Mouse (Mus musculus): ENCODE measurements around the gene Mcur1.
A peak's percentile ranks its signal among the peaks of the same experiment; 100 is the strongest.

Gene Mcur1

GRCm38 (mm10) chr13:43559711-43560457 lies at the start of gene Mcur1:
Gene Mcur1 (minus strand): TSS chr13:43560191.
- peak; percentile 95 for DNase-seq

DNA sequence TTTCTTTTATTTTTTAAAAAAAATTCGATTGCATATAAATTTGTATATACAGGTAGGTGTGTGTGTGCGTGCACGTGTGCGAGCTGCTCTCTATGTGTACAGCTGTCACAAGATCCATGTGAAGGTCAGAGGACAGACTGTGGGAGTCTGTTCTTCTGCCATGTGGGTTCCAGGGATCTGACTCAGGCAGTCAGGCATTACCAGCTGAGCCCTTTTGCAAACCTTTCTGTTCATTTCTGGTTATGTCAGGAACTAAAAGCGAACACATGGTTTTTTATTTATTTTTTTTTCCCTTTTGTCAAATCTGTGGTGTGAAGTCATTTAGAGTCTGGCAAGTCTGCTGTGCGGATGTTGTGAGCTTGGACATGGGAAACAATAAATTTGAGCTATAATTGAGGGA lies 48.9 kb upstream of the Mcur1 start:
- no peak for DNase-seq

DNA sequence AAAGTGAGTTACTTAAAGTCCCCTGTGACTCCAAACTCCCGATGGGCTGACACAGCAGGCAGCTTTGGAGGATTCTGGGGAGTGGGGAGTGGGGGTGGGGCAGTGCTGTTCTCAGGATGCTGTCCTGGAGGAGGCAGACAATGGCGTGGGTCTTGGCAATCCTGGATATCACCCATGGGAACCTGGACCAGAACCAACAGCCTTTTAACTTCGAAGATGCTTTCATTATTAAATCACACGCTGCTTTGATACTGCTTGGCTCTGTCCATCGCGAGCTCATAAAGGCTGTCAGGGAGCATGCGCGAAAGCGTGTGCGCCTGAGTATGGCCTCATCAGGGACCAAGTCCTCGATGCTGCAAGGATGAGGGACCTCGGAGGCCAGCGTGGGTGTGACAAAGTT lies 43.1 kb upstream of the Mcur1 start:
- DNase-seq, result no peak

- no peak for DNase-seq
These were observed 42.4 kb upstream of the Mcur1 start for GRCm38 (mm10) chr13:43602440-43602839.

DNA sequence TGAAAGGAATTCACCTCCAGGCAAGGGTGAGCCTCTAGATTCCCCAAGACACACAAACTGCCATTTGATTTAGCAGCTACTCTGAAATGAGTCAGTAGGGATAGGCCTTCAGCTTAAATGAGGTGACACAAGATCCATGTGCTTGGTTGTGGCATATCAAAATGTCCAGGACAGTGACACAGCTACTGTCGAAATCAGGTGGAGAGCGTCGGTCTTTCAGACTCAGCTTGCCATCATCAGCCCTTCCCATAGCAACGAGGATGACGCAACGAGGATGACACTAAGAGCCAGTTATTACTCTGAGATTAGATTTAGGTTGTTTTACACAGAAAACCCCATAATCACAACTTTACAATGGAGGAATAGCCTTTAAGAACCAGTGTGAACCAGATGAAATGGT lies 41.0 kb upstream of the Mcur1 start:
- DNase-seq, result no peak

DNA sequence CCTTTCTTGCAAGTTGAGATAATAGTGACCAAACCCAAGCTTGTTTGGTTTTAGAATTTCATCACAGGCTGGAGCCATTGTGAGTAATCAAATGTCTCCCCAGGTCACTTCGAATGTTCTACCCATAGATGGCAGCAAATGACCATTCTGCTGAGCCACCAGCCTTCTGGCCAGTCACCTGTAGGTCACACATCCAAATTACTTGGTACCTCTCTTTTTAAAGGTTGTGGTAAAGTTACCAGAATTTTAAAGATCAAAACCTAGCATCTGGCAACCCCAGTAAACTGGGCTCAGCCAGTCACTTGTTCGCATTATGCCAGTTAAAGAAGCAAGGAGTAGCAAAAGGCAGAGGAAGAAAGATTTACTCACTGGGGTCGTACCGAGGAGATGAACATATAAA lies 35.9 kb upstream of the Mcur1 start:
- peak; percentile 24 for DNase-seq

- no peak for DNase-seq
These were observed 32.7 kb upstream of the Mcur1 start for GRCm38 (mm10) chr13:43592681-43593068.

DNA sequence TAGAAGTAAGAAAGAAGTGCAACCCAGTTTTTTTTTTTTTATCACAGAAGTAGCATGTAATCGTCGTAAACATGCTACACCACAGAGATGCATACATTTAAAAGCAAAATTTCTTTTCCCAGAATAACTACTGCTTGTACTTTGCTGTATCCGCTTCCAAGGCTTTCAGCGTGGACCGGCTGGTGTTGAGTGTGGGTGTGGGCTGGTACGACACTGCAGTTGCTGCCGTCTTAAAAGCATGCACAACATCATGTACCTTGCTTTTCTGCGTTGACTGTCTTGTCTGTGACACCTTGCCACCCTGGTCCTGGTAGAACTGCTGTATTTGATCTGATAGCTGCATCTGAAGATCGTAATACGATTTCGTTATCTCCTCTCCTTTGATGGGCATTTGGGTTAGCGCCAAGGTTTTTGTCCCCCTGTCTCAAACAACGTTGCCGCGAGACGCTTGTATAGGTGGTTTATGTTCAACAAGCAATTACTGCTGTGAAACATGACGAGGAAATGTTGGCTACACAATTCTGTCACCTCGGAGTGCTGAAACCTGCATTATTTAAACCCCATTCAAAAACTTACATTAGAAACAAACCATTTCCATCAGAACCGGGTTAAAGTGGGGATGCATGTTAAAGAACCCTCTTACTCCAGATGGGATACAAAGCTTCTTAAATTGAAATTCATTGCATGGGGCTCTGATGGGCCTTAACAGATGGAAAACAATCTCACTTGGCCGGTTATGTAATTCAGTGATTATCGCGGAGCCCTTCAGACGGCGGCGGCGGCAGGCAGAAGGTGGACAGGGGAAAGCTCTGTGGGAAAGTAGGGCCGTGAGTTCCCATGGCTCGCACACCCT lies 32.1 kb upstream of the Mcur1 start:
- no peak for DNase-seq

- no peak for DNase-seq
These were observed 28.2 kb upstream of the Mcur1 start for GRCm38 (mm10) chr13:43587844-43588840.

DNA sequence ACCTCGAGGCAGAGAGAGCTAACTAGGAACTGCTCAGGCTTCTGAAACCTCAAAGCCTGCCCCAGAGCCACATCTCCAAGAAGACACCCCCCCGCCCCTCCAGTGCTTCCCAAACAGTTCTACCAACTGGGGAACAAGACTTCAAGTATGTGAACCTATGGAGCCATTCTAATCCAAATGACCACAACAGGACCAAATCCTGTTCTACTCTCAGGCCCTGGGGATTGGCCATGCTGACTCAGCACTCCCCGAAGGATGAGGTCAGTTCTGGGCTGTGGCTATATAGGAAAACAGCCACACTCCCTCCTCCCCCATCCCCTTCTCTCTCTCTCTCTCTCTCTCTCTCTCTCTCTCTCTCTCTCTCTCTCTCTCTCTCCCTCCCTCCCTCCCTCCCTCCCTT lies 27.0 kb upstream of the Mcur1 start:
- no peak for DNase-seq

- DNase-seq, result no peak
These were observed 25.3 kb upstream of the Mcur1 start for GRCm38 (mm10) chr13:43585335-43585734.

GRCm38 (mm10) chr13:43583504-43583903 lies 23.5 kb upstream of the Mcur1 start:
- no peak for DNase-seq

- no peak for DNase-seq
These were observed 23.0 kb upstream of the Mcur1 start for GRCm38 (mm10) chr13:43582961-43583360.

GRCm38 (mm10) chr13:43580661-43581060 lies 20.7 kb upstream of the Mcur1 start:
- DNase-seq, result no peak

- DNase-seq, result no peak
These were observed 19.7 kb upstream of the Mcur1 start for GRCm38 (mm10) chr13:43579740-43580139.

GRCm38 (mm10) chr13:43577766-43578165 lies 17.8 kb upstream of the Mcur1 start:
- no peak for DNase-seq

DNA sequence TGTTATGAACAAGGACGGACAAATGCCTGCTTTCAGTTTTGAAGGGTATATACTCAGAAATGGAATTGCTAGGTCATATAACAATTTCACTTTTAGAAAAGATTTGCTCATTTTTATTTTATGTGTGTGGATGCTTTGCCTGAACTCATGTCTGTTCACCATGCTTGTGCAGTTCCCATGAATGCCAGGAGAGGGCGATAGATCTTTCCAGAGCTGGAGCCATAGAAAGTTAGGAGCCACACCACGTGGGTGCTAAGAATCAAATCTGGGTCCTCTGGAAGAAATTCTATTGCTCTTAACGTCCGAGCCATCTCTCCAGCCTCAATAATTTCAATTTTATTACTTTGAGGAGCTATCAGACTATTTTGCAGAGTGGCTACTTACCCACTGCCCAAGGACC lies 17.3 kb upstream of the Mcur1 start:
- no peak for DNase-seq

GRCm38 (mm10) chr13:43575431-43575830 lies 15.4 kb upstream of the Mcur1 start:
- DNase-seq, result no peak

GRCm38 (mm10) chr13:43573979-43574378 lies 14.0 kb upstream of the Mcur1 start:
- DNase-seq, result no peak

DNA sequence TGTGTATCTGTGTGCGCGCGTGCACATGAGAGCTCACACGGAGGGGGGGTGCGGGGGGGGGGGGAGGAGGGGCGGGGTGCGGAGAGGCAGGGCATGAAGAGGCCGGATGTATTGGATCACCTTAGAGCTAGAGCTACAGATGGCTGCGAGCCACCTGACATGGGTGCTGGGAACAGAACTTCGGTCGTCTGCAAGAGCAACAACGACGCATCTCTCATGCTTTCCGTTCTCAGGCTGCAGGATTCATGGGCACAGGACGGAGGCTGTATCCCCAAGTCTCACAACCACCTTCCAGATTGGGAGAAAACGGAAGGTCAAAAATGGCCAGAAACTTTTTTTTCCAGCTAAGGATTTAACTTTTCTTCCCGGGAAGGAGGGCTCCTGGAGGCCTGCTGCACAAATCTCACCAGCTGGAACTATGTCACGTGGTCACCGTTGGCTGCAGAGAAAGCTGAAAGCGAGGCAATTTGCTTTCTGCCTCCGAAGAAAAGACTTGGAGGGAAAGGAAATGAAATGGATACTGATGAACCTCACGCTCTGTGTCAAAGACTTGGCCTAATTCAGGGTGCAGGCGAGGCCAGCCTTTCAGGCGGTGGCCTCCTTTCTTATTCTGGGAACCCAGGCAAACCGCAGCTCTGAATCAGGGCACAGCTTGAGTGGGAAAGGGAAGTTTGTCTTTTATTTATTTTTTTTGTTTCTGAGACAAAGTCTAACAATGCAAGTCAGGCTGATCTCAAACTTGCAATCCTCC lies 7.3 kb upstream of the Mcur1 start:
- no peak for DNase-seq

- DNase-seq, result no peak
These were observed 6.2 kb upstream of the Mcur1 start for GRCm38 (mm10) chr13:43566184-43566583.

DNA sequence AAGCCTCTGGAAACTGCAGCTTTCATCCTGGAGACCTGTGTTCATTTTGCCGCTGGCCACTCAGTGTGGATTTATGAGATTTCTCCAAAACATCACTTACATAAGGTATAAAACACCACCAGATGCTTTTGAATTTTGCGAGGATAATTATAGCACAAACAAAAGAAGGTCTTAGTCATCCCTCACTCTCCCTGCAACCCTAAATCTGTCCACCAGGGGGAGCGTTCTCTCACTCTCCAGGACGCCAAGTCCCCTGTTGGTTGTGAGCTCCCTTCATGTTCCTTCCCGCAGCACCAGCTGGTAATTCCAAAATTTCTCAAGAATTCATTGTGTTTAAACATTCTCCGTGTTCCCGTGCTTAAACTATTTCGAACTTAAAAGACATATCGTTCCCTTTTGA lies 5.4 kb upstream of the Mcur1 start:
- no peak for DNase-seq
